Mouse (Mus musculus) heart, embryonic 10.5 days (tissue): ENCODE results near the gene Rbm20. TPM values are rescaled to one million over a fixed set of nuclear protein-coding genes. Genes with fewer than 3 reads are reported as not detected.
"Not testable (repeated sequence)": the region's sequence is repeated elsewhere in the genome, so short reads cannot be mapped to it uniquely, and the experiment has no call there.

Source experiments
- DNase-seq: peaks from one replicate; pipeline ENCODE4 v3.0.0-alpha.2; 2017; ENCODE audit warnings: low spot score
- H3K27ac ChIP-seq: fragments of 300-500 bp; sonication (generic); 2 replicates; pipeline ENCODE4 v1.5.1; 2016; ENCODE audit warnings: mild to moderate bottlenecking
- H3K27me3 ChIP-seq: fragments of 300-500 bp; sonication (generic); 2 replicates; pipeline ENCODE4 v1.6.1; 2016; ENCODE audit warnings: mild to moderate bottlenecking; ENCODE audit not compliant: poor library complexity, insufficient read depth, severe bottlenecking
- H3K36me3 ChIP-seq: fragments of 300-500 bp; sonication (generic); 2 replicates; pipeline ENCODE4 v1.6.1; 2016; ENCODE audit warnings: mild to moderate bottlenecking, moderate library complexity
- H3K4me1 ChIP-seq: fragments of 300-500 bp; sonication (generic); 2 replicates; pipeline ENCODE4 v1.6.1; 2016; ENCODE audit warnings: mild to moderate bottlenecking
- H3K4me3 ChIP-seq: fragments of 300-500 bp; sonication (generic); 2 replicates; pipeline ENCODE4 v1.5.1; 2016; ENCODE audit warnings: mild to moderate bottlenecking, moderate library complexity
- H3K9me3 ChIP-seq: fragments of 300-500 bp; sonication (generic); 2 replicates; pipeline ENCODE4 v1.6.1; 2016; ENCODE audit warnings: mild to moderate bottlenecking, moderate library complexity
- WGBS: fragments of 180-500 bp; shearing (Covaris S2); methylation state at CpG from one replicate; pipeline ENCODE4 v1.1.7; 2016; 5-methylcytosine and 5-hydroxymethylcytosine counted together
- polyA plus RNA-seq: library from polyadenylated mRNA; unstranded; fragments of >200 nt; fragmentation: Nextera tagmentation; extraction: Ambion mirVana; gene quantifications from 2 replicates; pipeline ENCODE4 v1.2.1, GENCODE M21; 2016

Rbm20 gene
- polyA plus RNA-seq, 1 experiment from 2014 or later = 18.3 TPM

DNA sequence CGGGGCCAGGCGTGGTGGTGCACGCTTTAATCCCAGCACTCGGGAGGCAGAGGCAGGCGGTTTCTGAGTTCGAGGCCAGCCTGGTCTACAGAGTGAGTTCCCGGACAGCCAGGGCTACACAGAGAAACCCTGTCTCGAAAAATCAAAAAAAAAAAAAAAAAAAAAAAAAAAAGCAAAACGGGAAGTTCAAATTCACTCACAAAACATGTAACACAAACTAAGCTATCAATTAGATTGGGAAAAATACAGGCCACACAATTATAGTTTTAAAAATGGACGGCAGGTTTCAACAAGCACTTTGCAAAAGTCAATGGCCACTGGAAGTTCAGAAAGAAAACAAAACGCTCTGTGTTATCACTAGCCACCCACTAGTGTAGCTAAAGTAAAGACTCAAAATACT is 20.7 kb upstream of the Rbm20 start:
- not testable (repeated sequence) for H3K9me3 ChIP-seq, H3K4me3 ChIP-seq, H3K27ac ChIP-seq, DNase-seq, H3K36me3 ChIP-seq, H3K27me3 ChIP-seq
- peaks cover 63% of the 10 kb centered on the region for H3K4me1 ChIP-seq
- 86% methylated on average over 11 of the region's 11 CpGs for WGBS

DNA sequence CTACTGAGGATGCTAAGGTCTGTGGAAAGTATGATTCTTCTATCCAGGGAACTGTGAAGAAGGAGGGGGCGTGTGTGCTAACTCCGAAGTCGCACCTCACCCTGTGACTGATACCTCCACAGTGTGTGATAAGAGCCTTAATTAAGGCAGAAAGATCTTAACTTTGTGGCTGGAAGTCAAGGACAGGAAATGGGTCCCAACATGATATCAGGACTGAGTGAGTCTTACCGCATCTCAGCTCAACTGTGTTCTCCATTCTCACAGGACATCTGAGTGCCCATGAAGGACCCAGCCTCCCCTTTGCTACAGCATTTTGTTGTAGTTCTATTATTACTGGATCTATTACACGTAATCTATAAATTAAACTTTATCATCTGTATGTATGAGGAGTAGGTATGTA is 19.7 kb upstream of the Rbm20 start:
- DNase-seq = peak; percentile 20
- Histone ChIP-seq H3K27ac (no peak overlapping the region), H3K27me3 (no peaks in the 10 kb centered on the region), H3K36me3 (no peaks in the 10 kb centered on the region), H3K4me3 (no peak overlapping the region), H3K4me1 (peaks cover 65% of the 10 kb centered on the region), H3K9me3 (no peaks in the 10 kb centered on the region)
- WGBS = 51% methylated on average over 5 of the region's 5 CpGs

DNA sequence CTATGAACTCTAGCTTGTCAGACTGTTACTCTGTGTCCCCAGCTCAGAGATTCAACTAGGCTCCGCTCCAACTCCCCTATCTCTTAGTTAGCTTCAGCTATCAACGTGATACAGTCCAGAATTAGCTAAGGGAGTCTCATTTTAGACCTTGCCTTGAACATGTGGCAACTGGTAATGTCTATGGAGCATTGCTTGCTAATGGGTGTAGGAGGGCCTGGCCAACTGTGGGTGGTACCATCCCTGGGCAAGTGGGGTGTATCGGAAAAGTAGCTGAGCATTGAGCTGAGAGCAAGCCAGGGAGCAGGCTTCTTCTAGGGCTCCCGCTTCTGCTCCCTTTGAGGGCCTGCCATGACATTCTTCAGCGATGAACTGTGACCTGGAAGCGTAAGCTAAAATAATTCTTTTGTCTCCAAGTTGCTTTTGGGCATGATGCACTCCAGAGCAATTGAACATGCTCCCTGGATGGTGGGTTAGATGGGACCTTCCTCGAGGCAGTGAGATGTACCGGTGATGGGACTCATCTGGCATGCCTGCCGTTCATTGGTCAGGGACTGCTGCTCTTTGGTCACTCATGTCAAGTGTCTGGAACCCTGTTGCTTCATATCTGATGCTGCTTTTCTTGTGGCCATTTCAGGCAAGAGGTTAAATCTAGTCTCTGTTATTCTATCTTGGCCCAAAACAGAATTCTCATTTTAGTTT is 16.2 kb upstream of the Rbm20 start:
- no peaks in the 10 kb centered on the region for H3K9me3 ChIP-seq
- H3K27me3 ChIP-seq = no peaks in the 10 kb centered on the region
- DNase-seq = peak; percentile 69
- H3K36me3 ChIP-seq = no peaks in the 10 kb centered on the region
- H3K4me3 ChIP-seq = no peak overlapping the region
- H3K27ac ChIP-seq = peak overlapping the region; percentile 74; the same call in 1 of the 2 replicates
- 60% methylated on average over 9 of the region's 9 CpGs for WGBS
- H3K4me1 ChIP-seq = peaks cover 37% of the 10 kb centered on the region

DNA sequence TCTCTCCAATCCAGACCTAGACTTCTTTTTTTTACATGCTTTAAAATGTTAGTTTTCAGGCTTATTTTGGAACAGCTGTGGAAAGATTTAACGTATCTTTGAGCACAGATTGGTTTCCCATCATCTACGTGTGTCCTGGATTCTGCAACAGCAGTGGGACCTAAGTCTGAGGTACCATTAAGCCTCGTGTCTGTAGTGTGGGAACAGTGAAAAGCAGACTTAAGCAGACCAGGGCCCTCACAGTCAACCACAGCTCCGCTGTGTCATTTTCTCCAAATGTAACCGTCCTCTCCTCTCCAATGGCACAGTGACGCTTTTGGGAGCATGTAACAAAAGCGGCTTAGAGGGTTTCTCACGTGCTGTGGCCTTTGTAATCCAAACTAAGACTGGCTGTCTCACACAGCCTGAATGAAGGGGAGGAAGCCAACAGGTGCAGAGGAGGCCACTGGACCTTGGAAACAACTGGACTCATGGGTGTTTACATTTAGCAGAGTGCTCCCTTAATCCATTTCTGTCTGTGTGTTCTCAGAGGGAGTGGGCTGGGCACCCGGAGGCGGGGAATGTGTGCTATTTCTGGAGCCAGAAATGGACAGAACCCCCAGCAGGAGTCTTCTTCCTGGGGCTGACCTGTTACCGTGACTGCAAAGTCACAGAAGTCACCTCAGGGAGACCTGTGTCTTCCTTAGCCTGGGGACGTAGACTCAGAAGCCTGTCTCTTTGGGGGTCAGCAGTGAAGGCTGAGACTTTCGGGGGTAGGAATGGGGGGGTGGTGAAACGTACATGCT is 15.0 kb upstream of the Rbm20 start:
- Histone ChIP-seq H3K4me1 (peaks cover 44% of the 10 kb centered on the region), H3K36me3 (no peaks in the 10 kb centered on the region), H3K27me3 (no peaks in the 10 kb centered on the region), H3K9me3 (no peaks in the 10 kb centered on the region), H3K27ac (peak overlapping the region; percentile 82), H3K4me3 (peak overlapping the region; percentile 36)
- WGBS = 48% methylated on average over 14 of the region's 14 CpGs
- no peak for DNase-seq

DNA sequence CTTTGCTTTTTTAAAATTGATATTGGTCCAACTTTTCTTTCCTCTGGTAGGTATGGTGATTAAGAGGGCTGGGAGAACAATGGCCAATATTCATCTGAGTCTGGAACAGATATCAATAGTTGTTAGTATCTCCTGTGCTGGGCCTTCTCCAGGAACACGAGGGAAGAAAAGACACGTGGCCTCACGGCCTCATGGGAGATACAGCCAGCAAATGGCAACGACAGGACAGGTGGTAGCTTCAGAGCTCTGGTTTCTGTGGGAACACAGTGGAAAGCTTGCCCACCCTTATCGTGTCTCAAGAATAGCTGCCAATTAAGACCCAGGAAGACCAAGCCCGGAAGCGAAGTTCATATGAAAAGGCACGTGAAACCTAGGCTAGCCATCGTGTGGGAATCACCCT is 12.3 kb upstream of the Rbm20 start:
- Histone ChIP-seq H3K36me3 (no peaks in the 10 kb centered on the region), H3K4me1 (peaks cover 44% of the 10 kb centered on the region), H3K27me3 (no peaks in the 10 kb centered on the region), H3K9me3 (no peaks in the 10 kb centered on the region), H3K27ac (no peak overlapping the region), H3K4me3 (no peak overlapping the region)
- WGBS = 87% methylated on average over 9 of the region's 9 CpGs
- DNase-seq = no peak

DNA sequence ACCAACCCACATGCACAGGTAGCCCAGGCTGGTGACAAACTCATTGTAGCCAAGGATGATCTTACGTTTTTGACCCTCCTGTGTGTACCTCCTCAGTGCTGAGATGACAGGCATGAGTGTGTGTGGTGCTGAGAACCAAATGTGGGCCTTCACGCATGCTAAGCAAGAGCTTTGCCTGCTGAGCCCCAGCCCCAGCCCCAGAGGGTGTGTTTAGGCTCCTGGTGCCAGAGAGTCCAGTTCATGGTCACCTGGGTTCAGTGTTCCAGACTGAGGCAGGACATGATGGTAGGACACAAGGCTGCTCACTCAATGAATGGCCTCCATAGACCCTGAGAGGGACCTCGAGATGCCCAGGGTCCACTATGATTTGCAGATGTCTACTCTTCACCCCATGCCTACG is 11.7 kb upstream of the Rbm20 start:
- Histone ChIP-seq H3K27me3 (no peaks in the 10 kb centered on the region), H3K27ac (no peak overlapping the region), H3K4me1 (peaks cover 44% of the 10 kb centered on the region), H3K4me3 (no peak overlapping the region), H3K9me3 (no peaks in the 10 kb centered on the region), H3K36me3 (no peaks in the 10 kb centered on the region)
- 80% methylated on average over 4 of the region's 4 CpGs for WGBS
- no peak for DNase-seq

DNA sequence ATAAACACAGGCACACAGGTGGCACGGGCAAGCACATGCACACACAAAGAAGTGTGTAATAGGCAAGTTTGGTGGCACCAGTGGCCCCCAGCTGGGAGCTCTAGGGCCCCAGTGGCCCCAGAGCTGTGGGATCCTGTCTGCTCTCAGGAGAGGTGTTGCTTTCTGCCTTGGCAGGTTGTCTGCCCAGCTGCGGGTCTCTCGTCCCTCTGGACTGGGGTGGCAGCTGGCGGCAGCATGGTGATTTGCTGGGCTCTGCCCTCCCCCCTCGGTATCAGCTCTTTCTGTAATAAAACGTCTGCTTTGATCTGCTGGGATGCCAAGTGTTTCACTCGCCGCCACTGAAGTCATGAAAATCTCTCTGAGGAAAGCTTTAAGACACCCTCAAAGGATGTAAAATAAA is 10.4 kb upstream of the Rbm20 start:
- H3K4me1 ChIP-seq = peaks cover 47% of the 10 kb centered on the region
- WGBS = 31% methylated on average over 8 of the region's 8 CpGs
- no peaks in the 10 kb centered on the region for H3K27me3 ChIP-seq
- peak overlapping the region; percentile 56 for H3K27ac ChIP-seq
- H3K4me3 ChIP-seq = no peak overlapping the region
- H3K9me3 ChIP-seq = no peaks in the 10 kb centered on the region
- H3K36me3 ChIP-seq = no peaks in the 10 kb centered on the region
- DNase-seq = no peak

DNA sequence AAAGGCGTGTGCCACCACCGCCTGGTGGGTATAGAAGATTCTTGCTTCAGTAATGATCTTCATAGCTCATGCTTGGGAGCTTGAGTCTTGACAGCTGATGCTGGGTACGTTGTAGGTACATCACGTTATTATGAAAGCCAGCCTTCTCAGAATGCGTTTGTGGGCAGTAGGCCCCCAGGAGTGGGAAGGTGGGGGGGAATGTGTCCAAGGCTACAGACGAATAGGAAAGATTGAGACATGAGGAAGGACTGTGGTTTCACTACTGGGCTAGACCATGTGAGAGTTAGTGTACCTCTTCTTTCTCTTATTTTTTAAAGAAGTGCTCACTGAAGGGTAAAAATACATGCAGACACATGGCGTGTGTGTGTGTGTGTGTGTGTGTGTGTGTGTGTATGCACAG is 8.3 kb upstream of the Rbm20 start:
- WGBS = 85% methylated on average over 7 of the region's 7 CpGs
- no peak for DNase-seq
- Histone ChIP-seq H3K9me3 (no peaks in the 10 kb centered on the region), H3K4me1 (peaks cover 42% of the 10 kb centered on the region), H3K27ac (0 out of 2 replicates have a peak overlapping the region, but pooled peaks have one; percentile 89), H3K27me3 (no peaks in the 10 kb centered on the region), H3K4me3 (no peak overlapping the region), H3K36me3 (no peaks in the 10 kb centered on the region)

DNA sequence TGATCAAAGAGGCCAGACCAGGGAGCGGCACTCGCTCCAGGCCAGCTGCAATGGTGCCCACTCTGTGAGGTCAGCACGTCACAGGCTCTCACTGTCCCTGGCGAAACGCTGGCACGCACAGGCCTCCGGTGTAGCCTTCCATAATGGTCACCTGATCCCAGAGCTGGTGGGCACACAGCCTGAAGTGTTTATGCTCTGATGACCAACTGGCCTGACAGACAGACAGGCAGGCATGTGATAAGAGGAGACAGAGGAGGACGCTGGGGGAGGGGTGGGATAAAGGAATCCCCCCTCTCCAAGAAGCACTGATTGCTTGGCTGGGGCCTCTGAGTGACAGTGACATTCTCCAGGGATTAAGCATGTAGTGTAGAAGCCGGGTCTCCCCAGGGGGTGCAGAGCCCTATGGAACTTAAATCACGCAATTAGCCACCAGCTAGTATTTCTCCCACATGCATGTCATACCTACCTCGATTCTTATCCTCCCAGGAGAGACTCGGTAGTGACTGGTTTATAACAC is 6.4 kb upstream of the Rbm20 start:
- peaks cover 58% of the 10 kb centered on the region for H3K4me1 ChIP-seq
- H3K27me3 ChIP-seq = peaks cover 18% of the 10 kb centered on the region; the same call in 1 of the 2 replicates
- DNase-seq = peak; percentile 88
- H3K27ac ChIP-seq = peak overlapping the region; percentile 89
- H3K36me3 ChIP-seq = no peaks in the 10 kb centered on the region
- WGBS = 7% methylated on average over 12 of the region's 12 CpGs
- no peaks in the 10 kb centered on the region for H3K9me3 ChIP-seq
- peak overlapping the region; percentile 35 for H3K4me3 ChIP-seq

DNA sequence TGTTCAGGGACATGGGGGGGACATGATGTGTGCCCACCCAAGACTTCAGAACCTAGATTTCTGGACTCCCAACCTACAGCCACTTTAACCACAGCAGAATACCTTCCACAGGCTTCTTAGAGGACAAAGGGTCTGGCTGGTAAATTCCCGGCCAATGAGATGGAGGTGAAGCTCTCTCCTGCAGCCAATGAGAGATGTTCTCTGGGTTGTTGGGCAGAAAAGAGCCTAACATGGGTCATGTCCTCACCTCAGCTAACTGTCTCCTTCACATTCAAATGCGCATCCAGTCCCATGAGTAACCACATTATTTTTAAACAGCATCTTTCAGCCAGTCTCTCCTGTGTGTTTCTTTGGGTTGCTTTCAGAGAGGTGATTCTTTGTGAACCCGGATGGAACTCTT is 5.7 kb upstream of the Rbm20 start:
- 37% methylated on average over 3 of the region's 3 CpGs for WGBS
- Histone ChIP-seq H3K9me3 (no peaks in the 10 kb centered on the region), H3K4me3 (peak overlapping the region; percentile 35; the same call in 1 of the 2 replicates), H3K36me3 (no peaks in the 10 kb centered on the region), H3K27ac (peak overlapping the region; percentile 89), H3K27me3 (peaks cover 26% of the 10 kb centered on the region), H3K4me1 (peaks cover 60% of the 10 kb centered on the region)
- no peak for DNase-seq

DNA sequence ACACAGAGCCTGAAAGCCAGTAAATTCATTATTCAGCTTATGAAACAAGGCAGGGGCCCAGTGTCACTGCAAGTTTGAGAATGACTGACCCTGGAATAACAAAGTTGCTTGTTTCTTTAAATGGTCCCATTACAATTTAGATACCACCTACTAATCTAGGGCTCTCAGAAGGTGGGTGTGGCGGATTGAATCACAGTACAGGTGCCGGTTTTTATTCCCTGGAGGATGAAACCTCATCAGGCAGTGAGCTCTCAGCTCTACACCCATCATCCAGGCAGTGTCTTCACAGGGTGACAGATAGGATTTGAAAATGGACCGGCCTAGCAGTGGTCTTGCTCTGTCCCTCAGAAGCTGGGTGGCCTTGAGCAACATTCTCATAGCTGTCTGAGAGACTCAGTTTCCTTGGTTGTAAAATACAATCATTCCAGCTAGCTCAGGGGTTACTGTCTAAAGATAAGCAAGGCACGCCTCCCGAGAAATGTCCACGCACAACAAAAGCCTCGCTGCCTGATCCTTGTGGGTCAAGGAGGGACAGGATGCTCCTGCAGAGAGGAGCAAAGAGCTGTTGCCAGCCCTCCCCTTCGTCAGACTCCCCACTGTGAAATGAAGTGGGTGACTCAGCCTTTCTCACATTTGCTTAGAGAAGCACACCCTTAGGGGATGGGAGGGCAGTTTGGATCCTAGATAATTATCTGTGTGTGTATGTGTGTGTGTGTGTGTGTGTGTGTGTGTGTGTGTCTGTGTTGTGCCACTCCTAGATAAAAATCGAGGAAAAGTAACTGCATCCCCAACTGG is 2.8 kb upstream of the Rbm20 start:
- Histone ChIP-seq H3K4me3 (peak overlapping the region; percentile 87), H3K27me3 (peaks cover 38% of the 10 kb centered on the region), H3K4me1 (peaks cover 58% of the 10 kb centered on the region), H3K27ac (peak overlapping the region; percentile 97), H3K9me3 (no peaks in the 10 kb centered on the region), H3K36me3 (no peaks in the 10 kb centered on the region)
- no peak for DNase-seq
- WGBS = 15% methylated on average over 9 of the region's 9 CpGs

DNA sequence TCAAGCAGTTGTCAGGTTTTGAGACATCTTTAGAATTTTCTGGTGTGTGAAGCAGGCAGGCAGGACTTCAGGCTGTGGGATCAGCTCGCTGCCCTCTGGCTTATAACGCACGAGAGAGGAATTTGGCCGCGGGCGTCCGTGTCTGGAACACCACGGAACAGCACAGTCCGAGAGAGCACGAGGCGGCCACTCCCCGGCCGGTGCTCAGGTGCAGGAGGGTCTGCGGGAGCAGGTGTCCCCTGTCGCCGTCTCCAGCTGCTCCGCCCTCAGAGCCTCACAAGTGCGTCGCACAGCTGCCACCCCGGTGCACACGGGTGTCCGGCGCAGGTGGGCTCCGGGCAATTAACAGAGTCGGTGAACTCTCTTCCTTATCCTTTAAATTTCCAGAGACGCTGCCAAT is 878 bp upstream of the Rbm20 start:
- DNase-seq = peak; percentile 76

More for the DNA sequence above, 878 bp upstream of the Rbm20 start:
- Histone ChIP-seq H3K36me3 (no peaks in the 10 kb centered on the region), H3K4me1 (peaks cover 39% of the 10 kb centered on the region), H3K27ac (peak overlapping the region; percentile 97), H3K4me3 (peak overlapping the region; percentile 87), H3K27me3 (peaks cover 38% of the 10 kb centered on the region), H3K9me3 (no peaks in the 10 kb centered on the region)
- WGBS = 1% methylated on average over 26 of the region's 26 CpGs
